Mouse (Mus musculus) limb, embryonic 15.5 days (tissue): ENCODE results near the gene Xlr3a. TPM values are rescaled to one million over a fixed set of nuclear protein-coding genes. Genes with fewer than 3 reads are reported as not detected.
A peak's percentile ranks its signal among the peaks of the same experiment; 100 is the strongest.

Source experiments
- ATAC-seq: fragments of 200-750 bp; cut with Nextera tagmentation; 2 replicates; pipeline ENCODE4 v1.8.0; 2017; ENCODE audit warnings: low read depth, moderate TSS enrichment; ENCODE audit not compliant: insufficient number of reproducible peaks, low FRiP score, low TSS enrichment
- H3K27ac ChIP-seq: fragments of 300-500 bp; sonication (generic); 2 replicates; pipeline ENCODE4 v1.5.1; 2015; ENCODE audit warnings: moderate library complexity, mild to moderate bottlenecking, inconsistent platforms
- H3K27me3 ChIP-seq: fragments of 300-500 bp; sonication (generic); 2 replicates; pipeline ENCODE4 v1.6.1; 2015; ENCODE audit warnings: inconsistent platforms
- H3K36me3 ChIP-seq: fragments of 300-500 bp; sonication (generic); 2 replicates; pipeline ENCODE4 v1.6.1; 2015; ENCODE audit warnings: inconsistent platforms
- H3K4me1 ChIP-seq: fragments of 300-500 bp; sonication (generic); 2 replicates; pipeline ENCODE4 v1.6.1; 2015; ENCODE audit warnings: inconsistent platforms
- H3K4me2 ChIP-seq: fragments of 300-500 bp; sonication (generic); 2 replicates; pipeline ENCODE4 v1.6.1; 2015; ENCODE audit warnings: mild to moderate bottlenecking, inconsistent platforms
- H3K4me3 ChIP-seq: fragments of 300-500 bp; sonication (generic); 2 replicates; pipeline ENCODE4 v1.5.1; 2015; ENCODE audit warnings: mild to moderate bottlenecking, inconsistent platforms
- H3K9ac ChIP-seq: fragments of 300-500 bp; sonication (generic); 2 replicates; pipeline ENCODE4 v1.6.1; 2015; ENCODE audit warnings: inconsistent platforms
- H3K9me3 ChIP-seq: fragments of 300-500 bp; sonication (generic); 2 replicates; pipeline ENCODE4 v1.6.1; 2016; ENCODE audit warnings: inconsistent platforms
- WGBS: fragments of 180-500 bp; shearing (Covaris S2); methylation state at CpG from one replicate; pipeline ENCODE4 v1.1.7; 2015; 5-methylcytosine and 5-hydroxymethylcytosine counted together
- polyA plus RNA-seq: library from polyadenylated mRNA; unstranded; fragments of >200 nt; fragmentation: Nextera tagmentation; extraction: Ambion mirVana; gene quantifications from 2 replicates; pipeline ENCODE4 v1.2.1, GENCODE M21; 2015

Xlr3a gene
- polyA plus RNA-seq, 1 experiment from 2014 or later: 2.5 TPM

GRCm38 (mm10) chrX:73053860-73054563, 42.9 kb downstream of the Xlr3a start:
- Histone ChIP-seq H3K4me1 (no peaks in the 10 kb centered on the region), H3K4me2 (peak overlapping the region; percentile 34; the same call in 1 of the 2 replicates), H3K27me3 (no peaks in the 10 kb centered on the region), H3K27ac (no peak overlapping the region), H3K4me3 (peak overlapping the region; percentile 11), H3K9ac (no peak overlapping the region), H3K9me3 (no peaks in the 10 kb centered on the region), H3K36me3 (no peaks in the 10 kb centered on the region)
- 16% methylated on average over 14 of the region's 14 CpGs for WGBS
- peak; percentile 84 for ATAC-seq

- H3K4me3 ChIP-seq: no peak overlapping the region
- no peaks in the 10 kb centered on the region for H3K36me3 ChIP-seq
- ATAC-seq: no peak
- H3K27me3 ChIP-seq: no peaks in the 10 kb centered on the region; the same call in 1 of the 2 replicates
- H3K4me2 ChIP-seq: no peak overlapping the region
- no peaks in the 10 kb centered on the region for H3K4me1 ChIP-seq
- H3K27ac ChIP-seq: no peak overlapping the region
- no peaks in the 10 kb centered on the region for H3K9me3 ChIP-seq
- WGBS: 80% methylated on average over 12 of the region's 12 CpGs
- H3K9ac ChIP-seq: no peak overlapping the region
Observed at GRCm38 (mm10) chrX:73039666-73040065, 57.2 kb downstream of the Xlr3a start.

- H3K9me3 ChIP-seq: no peaks in the 10 kb centered on the region
- 84% methylated on average over 8 of the region's 8 CpGs for WGBS
- H3K36me3 ChIP-seq: no peaks in the 10 kb centered on the region
Observed at GRCm38 (mm10) chrX:73038831-73039230, 58.1 kb downstream of the Xlr3a start.

GRCm38 (mm10) chrX:73037003-73037402, 59.9 kb downstream of the Xlr3a start, which contains the start of gene Pnma5:
Gene Pnma5 (minus strand): TSS chrX:73037103.
- no peaks in the 10 kb centered on the region for H3K4me1 ChIP-seq
- no peak for ATAC-seq
- H3K9ac ChIP-seq: no peak within 1 kb of the TSS
- H3K36me3 ChIP-seq: no peaks in the 10 kb centered on the region
- 81% methylated on average over 1 of the region's 1 CpGs for WGBS
- H3K27ac ChIP-seq: no peak within 1 kb of the TSS
- H3K27me3 ChIP-seq: no peaks in the 10 kb centered on the region; the same call in 1 of the 2 replicates
- no peak within 1 kb of the TSS for H3K4me2 ChIP-seq
- H3K9me3 ChIP-seq: no peaks in the 10 kb centered on the region
- no peak within 1 kb of the TSS for H3K4me3 ChIP-seq

More at GRCm38 (mm10) chrX:73038831-73039230, 58.1 kb downstream of the Xlr3a start:
- no peak overlapping the region for H3K4me3 ChIP-seq
- no peak overlapping the region for H3K4me2 ChIP-seq
- H3K4me1 ChIP-seq: no peaks in the 10 kb centered on the region
- no peak for ATAC-seq
- no peak overlapping the region for H3K27ac ChIP-seq
- no peak overlapping the region for H3K9ac ChIP-seq
- no peaks in the 10 kb centered on the region; the same call in 1 of the 2 replicates for H3K27me3 ChIP-seq

Other genes with a start within 250 kb of the Xlr3a start
- gene Cetn2, start 178.7 kb downstream of the Xlr3a start, polyA plus RNA-seq: 58.4 and 58.8 TPM in 2 replicates
- gene Nsdhl, start 178.5 kb downstream of the Xlr3a start, polyA plus RNA-seq: 21.4 and 24.0 TPM in 2 replicates
- 76.3 and 82.8 TPM in 2 replicates for gene Zfp185, start 109.8 kb downstream of the Xlr3a start, polyA plus RNA-seq
- 0.24 and 0.49 TPM in 2 replicates for gene Pnma5, start 60.0 kb downstream of the Xlr3a start, polyA plus RNA-seq
- gene Pnma3, start 32.3 kb downstream of the Xlr3a start, polyA plus RNA-seq: 0.07 and 0.17 TPM in 2 replicates
- gene Xlr4a, start 14.6 kb downstream of the Xlr3a start, polyA plus RNA-seq: 0.86 and 1.1 TPM in 2 replicates
- 0.14 and 0.15 TPM in 2 replicates for gene Gm14685, start 20.0 kb upstream of the Xlr3a start, polyA plus RNA-seq
- gene Xlr5b, start 51.7 kb upstream of the Xlr3a start, polyA plus RNA-seq: not detected in 2 replicates
- gene DXBay18, start 52.4 kb upstream of the Xlr3a start, polyA plus RNA-seq: not detected in 2 replicates
- gene Spin2d, start 79.9 kb upstream of the Xlr3a start, polyA plus RNA-seq: not detected in 2 replicates
- gene Xlr3b, start 95.1 kb upstream of the Xlr3a start, polyA plus RNA-seq: 12.6 and 12.9 TPM in 2 replicates
- gene Xlr4b, start 117.2 kb upstream of the Xlr3a start, polyA plus RNA-seq: 0.52 and 1.0 TPM in 2 replicates
- gene F8a, start 131.2 kb upstream of the Xlr3a start, polyA plus RNA-seq: 12.9 and 14.0 TPM in 2 replicates
- gene Xlr4c, start 146.0 kb upstream of the Xlr3a start, polyA plus RNA-seq: 0.14 and 0.22 TPM in 2 replicates
- 0.37 TPM in 1 of 2 replicates, not detected in the other for gene Xlr3c, start 168.3 kb upstream of the Xlr3a start, polyA plus RNA-seq
- not detected in 2 replicates for gene Xlr5a, start 195.9 kb upstream of the Xlr3a start, polyA plus RNA-seq
- gene Xlr5c, start 195.9 kb upstream of the Xlr3a start, polyA plus RNA-seq: not detected in 2 replicates
- not detected in 2 replicates for gene Gm45015, start 239.7 kb upstream of the Xlr3a start, polyA plus RNA-seq
- 19.0 and 19.4 TPM in 2 replicates for gene Zfp275, start 245.5 kb upstream of the Xlr3a start, polyA plus RNA-seq